Mouse (Mus musculus): Measurements from ENCODE around the gene Mcur1. TPM values are rescaled to one million over a fixed set of nuclear protein-coding genes. Genes with fewer than 3 reads are reported as not detected.

Mcur1 gene
- total and polyA plus RNA-seq, 3 experiments, result 29.0 to 51.6 (median 40.7) TPM

Other genes with a start within 250 kb of the Mcur1 start
- gene Sirt5, start 194.7 kb downstream of the Mcur1 start, total RNA-seq (2021), result 10 to 100 TPM; 25.4 to 29.9 TPM
- gene Sirt5, start 194.7 kb downstream of the Mcur1 start, polyA plus RNA-seq (2012; rRNA removed), result 5.6 and 6.7 TPM in 2 replicates
- gene Nol7, start 161.8 kb downstream of the Mcur1 start, total RNA-seq (2021), result 100 to 1,000 TPM in 1 of 2 experiments, 10 to 100 TPM in 1; 93.4 to 120 TPM
- gene Nol7, start 161.8 kb downstream of the Mcur1 start, polyA plus RNA-seq (2012; rRNA removed), result 87.4 and 105 TPM in 2 replicates
- 10 to 100 TPM; 54.0 to 82.3 TPM for gene Ranbp9, start 78.9 kb downstream of the Mcur1 start, total RNA-seq (2021)
- 26.0 and 50.8 TPM in 2 replicates for gene Ranbp9, start 78.9 kb downstream of the Mcur1 start, polyA plus RNA-seq (2012; rRNA removed)
- gene Rnf182, start 55.5 kb upstream of the Mcur1 start, total RNA-seq (2021), result 1 to 10 TPM in 1 of 2 experiments, under 1 TPM in 1; 0.32 to 1.9 TPM
- gene Rnf182, start 55.5 kb upstream of the Mcur1 start, polyA plus RNA-seq (2012; rRNA removed), result 0.08 and 0.16 TPM in 2 replicates
- 1 to 10 TPM; 2.5 to 3.8 TPM for gene Cd83, start 224.6 kb upstream of the Mcur1 start, total RNA-seq (2021)
- gene Cd83, start 224.6 kb upstream of the Mcur1 start, polyA plus RNA-seq (2012; rRNA removed), result 3.0 and 3.7 TPM in 2 replicates